Mouse (Mus musculus) megakaryocyte, embryonic 14.5 days (primary cell): ENCODE results near the gene Esyt3.

Experiments used
- FLI1 ChIP-seq: IDR thresholded peaks from 2 replicates; pipeline ENCODE4 v1.6.1; 2012; ENCODE audit warnings: low read length, inconsistent platforms, mixed read lengths
- GATA1 ChIP-seq: IDR thresholded peaks from 3 replicates; pipeline ENCODE4 v1.6.1; 2012; ENCODE audit warnings: mixed read lengths, low read length, inconsistent platforms, borderline replicate concordance

GRCm38 (mm10) chr9:99338293-99338692 lies 20.1 kb downstream of the Esyt3 start:
- no peak for TF ChIP-seq GATA1
- TF ChIP-seq FLI1 = no peak
